Mouse (Mus musculus) thymus, postnatal 25 days (tissue): ENCODE results near the gene Slc7a11.

Experiments
- DNase-seq: peaks from one replicate; pipeline ENCODE4 v3.0.0; 2022

Gene Slc7a11

DNA sequence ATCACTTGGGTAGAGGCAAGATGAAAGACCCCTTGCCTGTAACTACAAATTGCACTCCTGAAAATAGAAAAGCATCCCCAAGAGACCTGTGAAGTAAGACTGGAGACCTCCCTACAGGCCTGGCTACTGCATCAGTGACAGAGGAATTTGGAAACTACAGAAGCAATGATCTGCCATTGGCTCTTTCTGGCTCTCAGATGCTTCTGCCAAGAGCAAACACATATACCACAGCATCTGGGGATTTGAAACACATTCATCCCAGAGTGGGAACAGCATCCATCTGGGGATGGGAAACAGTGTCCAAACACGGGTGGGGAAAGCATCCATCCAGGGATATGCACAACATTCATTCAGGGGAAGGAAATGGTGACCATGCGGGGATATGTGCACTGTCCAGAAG lies 313.1 kb downstream of the Slc7a11 start:
- DNase-seq: no peak

DNA sequence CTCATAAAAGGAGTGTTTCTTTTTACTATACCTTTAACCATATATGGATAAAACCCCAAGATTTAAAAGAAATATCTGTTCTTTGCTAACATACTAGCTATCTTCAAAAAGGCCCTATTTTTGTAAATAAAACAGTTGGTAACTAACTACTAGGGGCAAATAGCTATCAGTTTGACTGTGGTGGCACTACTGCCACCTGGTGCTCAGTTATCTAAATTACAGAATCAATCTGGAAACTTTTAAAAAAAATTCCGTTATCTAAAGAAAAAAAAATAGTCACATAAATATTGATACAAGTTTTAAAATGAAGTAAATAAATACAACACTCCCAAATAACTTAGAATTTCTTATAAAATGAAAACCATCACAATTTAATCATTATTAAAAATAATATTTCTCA lies 322.4 kb downstream of the Slc7a11 start:
- DNase-seq: no peak

DNA sequence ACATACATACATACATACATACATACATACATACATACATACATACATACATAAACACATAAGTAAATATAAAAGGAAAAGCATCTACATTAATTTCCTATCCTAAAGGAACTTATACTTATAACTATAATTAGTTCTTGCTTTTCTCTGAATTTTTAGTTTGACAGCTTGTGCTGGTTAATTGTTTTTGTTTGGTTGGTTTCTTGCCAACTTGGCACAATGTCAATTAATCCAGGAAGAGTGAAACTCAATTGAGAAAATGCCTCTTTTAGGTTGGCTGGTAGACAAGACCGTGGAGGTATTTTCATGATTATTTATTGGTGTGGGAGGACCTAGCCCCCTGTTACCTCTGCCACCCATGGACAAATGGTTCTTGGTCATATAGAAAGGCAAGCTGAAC lies 327.1 kb downstream of the Slc7a11 start:
- DNase-seq: no peak

- DNase-seq: no peak
These were observed 337.9 kb downstream of the Slc7a11 start for GRCm38 (mm10) chr3:50105509-50105908.

GRCm38 (mm10) chr3:50094404-50095092 lies 348.9 kb downstream of the Slc7a11 start:
- no peak for DNase-seq

DNA sequence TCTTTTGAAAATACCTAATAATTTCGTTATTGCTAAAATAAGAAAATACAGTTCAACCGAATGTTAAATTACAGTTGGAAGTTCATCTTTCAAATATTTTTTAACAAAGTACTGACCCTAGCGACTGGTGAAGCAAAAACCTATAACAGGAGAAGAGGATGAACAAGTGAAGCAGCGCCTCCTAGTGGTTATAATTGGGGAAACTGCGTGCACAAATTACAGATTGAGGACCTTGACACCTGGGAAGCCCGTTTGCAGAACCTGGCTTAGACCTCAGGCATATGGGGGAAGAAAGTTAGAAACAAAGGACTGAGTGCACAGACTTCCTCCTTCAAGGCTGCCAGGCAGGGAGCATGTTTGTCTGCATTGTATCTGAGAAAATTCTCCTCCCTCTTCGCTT lies 366.4 kb downstream of the Slc7a11 start:
- peak; percentile 24 for DNase-seq

GRCm38 (mm10) chr3:50063396-50063795 lies 380.0 kb downstream of the Slc7a11 start:
- no peak for DNase-seq

DNA sequence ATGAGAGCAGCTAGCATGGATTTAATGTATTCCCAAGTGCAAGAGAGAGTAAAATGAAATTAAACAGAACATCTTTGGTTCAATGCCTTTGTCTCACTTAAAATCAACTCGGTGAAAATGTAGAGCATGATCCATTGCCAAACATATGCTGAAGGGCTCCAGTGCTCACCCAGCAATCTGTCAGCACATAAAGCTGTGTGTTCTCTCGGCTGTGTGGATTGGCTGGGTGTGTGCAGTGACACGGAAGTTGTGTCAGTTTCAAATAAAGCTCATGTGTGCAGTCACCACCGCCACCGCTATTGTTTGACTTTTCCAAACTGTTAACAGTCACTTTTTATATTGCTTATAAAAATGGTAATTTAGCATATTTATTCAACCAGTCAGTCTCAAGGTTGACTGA lies 398.7 kb downstream of the Slc7a11 start:
- no peak for DNase-seq

- no peak for DNase-seq
These were observed 399.3 kb downstream of the Slc7a11 start for GRCm38 (mm10) chr3:50044160-50044559.

DNA sequence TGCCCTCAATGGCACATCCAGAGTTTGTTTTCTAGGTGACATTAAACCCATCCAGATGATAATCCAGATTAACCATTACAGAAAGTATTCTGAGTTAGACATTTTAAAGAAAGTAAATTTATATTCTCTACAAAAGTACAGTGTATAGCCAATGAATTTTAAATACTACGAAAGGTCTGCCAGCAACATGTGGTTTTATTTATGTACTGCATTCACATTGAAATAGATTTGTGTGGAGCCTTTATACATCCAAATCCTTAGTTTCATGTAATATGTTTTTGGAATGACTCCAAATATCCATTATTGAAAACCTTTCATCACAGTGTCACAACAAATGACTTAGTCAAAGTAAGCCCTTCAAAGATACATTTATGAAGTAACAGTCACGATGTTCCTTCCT lies 402.3 kb downstream of the Slc7a11 start:
- no peak for DNase-seq

DNA sequence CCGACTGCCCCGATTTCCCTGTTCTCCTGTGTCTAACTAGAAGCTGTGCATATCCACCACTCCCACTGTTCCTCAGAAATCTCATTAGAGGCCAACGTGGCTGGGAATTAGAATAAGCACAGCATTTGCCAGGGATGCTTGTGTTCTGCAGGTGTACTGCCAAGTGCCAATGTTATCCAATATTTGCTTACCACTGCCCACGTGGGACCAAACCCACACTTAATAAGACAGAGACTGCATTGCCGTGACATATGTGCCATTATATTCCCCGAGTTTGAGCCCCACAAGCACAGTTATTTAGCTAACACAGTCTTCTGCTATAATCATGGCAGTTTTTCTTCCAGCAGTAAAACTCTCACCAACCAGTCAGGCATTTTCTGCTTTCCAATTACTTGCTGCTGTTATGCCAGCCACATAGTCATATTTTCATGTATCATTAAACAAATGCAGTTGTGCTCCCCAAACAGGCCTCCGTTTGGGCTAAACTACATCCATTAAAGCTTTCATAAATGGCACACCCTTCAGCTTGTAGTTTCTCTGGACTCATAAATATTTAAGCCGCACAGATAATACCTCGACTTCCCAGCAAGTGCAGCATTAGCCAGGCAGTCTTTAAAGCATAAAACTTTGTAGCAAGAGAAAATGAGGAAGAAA lies 407.4 kb downstream of the Slc7a11 start:
- no peak for DNase-seq

DNA sequence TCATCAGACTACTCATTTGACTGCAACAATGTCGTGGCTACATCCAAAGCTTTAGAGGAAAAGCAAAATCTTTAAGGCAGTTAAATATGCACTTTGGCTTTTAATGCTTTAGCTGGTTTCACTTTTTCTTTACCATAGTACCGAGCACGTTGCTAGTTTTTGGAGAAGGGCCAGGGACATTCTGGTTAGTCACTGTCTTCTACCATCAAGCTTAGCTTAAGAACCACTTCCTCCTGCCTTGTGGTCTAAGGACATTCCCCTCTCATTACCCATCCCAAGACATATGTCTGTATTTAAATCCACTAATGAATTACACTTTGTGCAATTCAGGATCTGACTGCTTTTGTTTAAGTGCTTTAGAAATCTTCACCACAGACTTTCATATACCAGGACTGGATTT lies 410.1 kb downstream of the Slc7a11 start:
- DNase-seq: no peak

DNA sequence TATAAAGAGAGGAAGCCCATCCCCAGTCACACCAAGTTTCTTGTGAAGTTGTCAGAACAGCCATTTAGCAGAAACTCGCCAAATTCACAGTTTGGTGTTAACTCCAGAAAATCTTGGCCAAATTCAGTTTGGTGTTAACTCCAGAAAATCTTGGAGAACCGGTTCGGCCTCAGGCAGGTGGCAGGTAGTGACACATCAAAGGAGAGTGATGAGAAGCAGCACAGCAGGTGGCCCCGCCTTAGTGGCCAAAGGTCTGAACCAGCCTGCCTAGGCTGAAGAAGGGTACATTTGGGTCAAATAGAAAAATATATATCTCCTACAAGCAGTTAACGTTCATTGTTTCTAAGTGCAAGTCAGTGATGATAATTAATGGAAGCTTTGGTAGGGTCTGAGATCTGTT lies 417.4 kb downstream of the Slc7a11 start:
- DNase-seq: no peak

- no peak for DNase-seq
These were observed 429.0 kb downstream of the Slc7a11 start for GRCm38 (mm10) chr3:50014396-50014795.

- DNase-seq: no peak
These were observed 431.4 kb downstream of the Slc7a11 start for GRCm38 (mm10) chr3:50012012-50012411.

DNA sequence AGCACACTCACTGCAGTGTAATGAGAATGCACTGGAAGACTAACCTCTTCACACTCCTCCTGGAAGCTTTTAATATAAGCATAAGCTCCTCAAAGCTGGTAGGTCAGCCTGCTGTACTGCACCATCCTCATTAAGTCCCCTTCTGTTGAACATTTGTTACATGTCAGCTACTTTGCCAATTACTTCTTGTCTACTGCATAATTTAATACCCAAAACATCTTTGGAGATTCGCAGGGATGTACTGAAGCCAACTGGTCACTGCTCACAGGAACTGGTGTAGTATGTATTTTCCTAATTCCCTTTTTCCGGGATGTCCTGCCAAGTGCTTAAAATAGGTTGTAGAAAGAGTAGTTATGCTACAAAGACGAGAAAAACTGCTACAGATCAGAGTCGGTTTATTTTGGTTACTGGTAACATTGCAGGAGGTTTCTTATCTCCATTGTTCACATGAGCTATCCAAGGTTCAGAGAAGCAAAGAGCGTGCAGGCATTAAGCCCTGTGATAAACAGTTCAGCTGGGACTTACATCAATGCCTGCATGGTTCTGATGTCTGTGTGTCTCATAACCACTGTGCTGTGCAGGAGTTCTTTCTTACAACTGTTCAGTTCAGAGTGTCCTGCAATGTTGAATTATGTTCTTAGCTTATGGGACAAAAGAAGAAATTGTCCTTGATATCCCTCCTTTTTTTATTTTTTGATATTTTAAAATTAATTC lies 439.3 kb downstream of the Slc7a11 start:
- no peak for DNase-seq

DNA sequence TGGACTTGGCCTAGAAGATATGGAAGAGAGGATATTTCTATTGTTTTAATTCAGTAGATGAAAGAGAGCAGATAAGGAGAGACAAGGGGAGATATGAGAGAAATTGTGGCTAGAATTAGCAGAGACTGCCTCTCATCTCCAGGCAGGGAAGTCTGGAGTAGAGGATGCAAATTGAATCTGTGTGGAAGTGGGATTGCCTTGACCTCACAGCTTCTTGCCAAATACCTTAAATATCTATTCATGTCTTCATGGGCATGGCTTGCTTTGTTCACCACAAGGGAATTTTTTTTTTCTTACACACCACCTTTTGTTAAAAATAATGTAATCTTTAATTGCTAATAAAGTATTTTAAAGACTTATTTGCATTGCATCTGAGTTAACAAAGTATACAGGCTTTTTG lies 441.3 kb downstream of the Slc7a11 start:
- no peak for DNase-seq

GRCm38 (mm10) chr3:50001635-50002034 lies 441.8 kb downstream of the Slc7a11 start:
- no peak for DNase-seq

GRCm38 (mm10) chr3:49992891-49993290 lies 450.5 kb downstream of the Slc7a11 start:
- no peak for DNase-seq

GRCm38 (mm10) chr3:49987236-49987635 lies 456.2 kb downstream of the Slc7a11 start:
- no peak for DNase-seq

DNA sequence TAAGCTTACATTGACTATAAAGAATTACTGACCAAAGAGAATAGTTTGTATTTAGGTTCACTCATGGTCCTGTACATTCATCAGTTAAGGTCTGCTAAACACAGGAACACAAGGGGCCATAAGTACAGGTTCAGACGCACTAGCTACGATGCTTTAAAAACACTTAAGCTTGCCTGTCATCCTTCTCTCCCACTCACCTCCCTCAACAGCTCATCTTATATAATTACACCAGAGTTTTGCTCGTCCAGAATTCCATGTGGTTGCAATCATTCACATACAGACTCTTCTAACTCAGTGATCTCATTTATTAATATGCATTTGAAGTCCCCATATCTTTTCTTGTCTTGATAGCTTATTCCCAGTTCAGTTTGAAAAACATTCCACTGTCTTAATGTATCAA lies 458.6 kb downstream of the Slc7a11 start:
- no peak for DNase-seq

GRCm38 (mm10) chr3:49983429-49984268 lies 459.8 kb downstream of the Slc7a11 start:
- no peak for DNase-seq

- no peak for DNase-seq
These were observed 469.4 kb downstream of the Slc7a11 start for GRCm38 (mm10) chr3:49973994-49974393.
